Mouse (Mus musculus): ENCODE data around the gene Dap. TPM values are rescaled to one million over a fixed set of nuclear protein-coding genes. Genes with fewer than 3 reads are reported as not detected.

Dap gene
- polyA plus RNA-seq, 1 experiment from 2014 or later = 40.4 TPM

GRCm38 (mm10) chr15:31223596-31224134 is 449 bp upstream of the Dap start:
- DNase-seq (no peak), ATAC-seq (ENCODE audit: low read depth) (peak; percentile 12)
- Histone ChIP-seq H3K4me2 (peak overlapping the region; percentile 92), H3K4me1 (replicated peaks) (peaks cover 34% of the 10 kb centered on the region), H3K27me3 (no peaks in the 10 kb centered on the region), H3K9me3 (replicated peaks) (no peaks in the 10 kb centered on the region), H3K4me3 (replicated peaks) (peak overlapping the region; percentile 75), H3K36me3 (no peaks in the 10 kb centered on the region), H3K9ac (peak overlapping the region; percentile 64), H3K27ac (peak overlapping the region; percentile 64)
- WGBS (ENCODE audit: insufficient replicate concordance) = 44% methylated on average over 15 of the region's 15 CpGs

- Histone ChIP-seq H3K4me3 (replicated peaks) (peak overlapping the region; percentile 75), H3K4me1 (replicated peaks) (peaks cover 34% of the 10 kb centered on the region), H3K9me3 (replicated peaks) (no peaks in the 10 kb centered on the region), H3K4me2 (peak overlapping the region; percentile 92), H3K36me3 (no peaks in the 10 kb centered on the region), H3K9ac (peak overlapping the region; percentile 95), H3K27ac (peak overlapping the region; percentile 82), H3K27me3 (no peaks in the 10 kb centered on the region)
- DNase-seq = no peak
- 34% methylated on average over 13 of the region's 13 CpGs for WGBS (ENCODE audit: insufficient replicate concordance)
- ATAC-seq (ENCODE audit: low read depth) = no peak
Observed at GRCm38 (mm10) chr15:31224806-31225642, 910 bp downstream of the Dap start.

DNA sequence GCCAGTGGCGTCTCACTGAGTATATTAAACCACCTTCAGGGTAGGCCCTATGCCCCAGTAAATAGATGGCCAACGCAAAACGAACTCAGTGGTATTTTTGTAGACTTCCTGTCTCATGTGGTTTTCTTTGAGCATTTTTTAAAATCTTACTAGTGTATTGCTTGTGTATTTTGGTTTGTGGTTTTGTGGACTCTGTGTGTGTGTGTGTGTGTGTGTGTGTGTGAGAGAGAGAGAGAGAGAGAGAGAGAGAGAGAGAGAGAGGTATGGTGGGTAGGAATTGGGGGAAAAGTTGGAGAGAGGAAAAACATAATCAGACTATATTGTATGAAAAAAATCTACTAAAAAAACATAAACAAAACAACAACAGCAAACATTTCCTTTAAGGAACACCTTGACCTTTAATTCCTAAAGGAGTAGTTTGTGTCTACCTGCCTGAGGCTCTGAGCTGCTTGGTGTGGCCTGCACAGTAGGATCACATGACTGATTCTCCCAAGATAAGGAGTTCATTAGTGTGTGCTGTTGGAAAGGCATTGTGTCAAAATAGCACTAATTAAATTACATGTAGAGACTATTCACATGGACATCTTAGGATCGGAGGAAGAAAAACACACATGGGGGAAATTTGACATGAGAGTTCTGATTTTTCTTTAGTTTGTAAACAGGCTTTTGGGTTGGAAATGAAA is 1.7 kb downstream of the Dap start:
- no peaks in the 10 kb centered on the region for H3K9me3 ChIP-seq (replicated peaks)
- peak overlapping the region; percentile 75 for H3K4me3 ChIP-seq (replicated peaks)
- no peaks in the 10 kb centered on the region for H3K27me3 ChIP-seq
- peak overlapping the region; percentile 82; the same call in 1 of the 2 replicates for H3K27ac ChIP-seq
- H3K9ac ChIP-seq = peak overlapping the region; percentile 95; the same call in 1 of the 2 replicates
- peaks cover 34% of the 10 kb centered on the region for H3K4me1 ChIP-seq (replicated peaks)
- DNase-seq (no peak), ATAC-seq (ENCODE audit: low read depth) (no peak)
- H3K4me2 ChIP-seq = peak overlapping the region; percentile 92
- no peaks in the 10 kb centered on the region for H3K36me3 ChIP-seq
- WGBS (ENCODE audit: insufficient replicate concordance) = 61% methylated on average over 4 of the region's 4 CpGs

GRCm38 (mm10) chr15:31226464-31226863 is 2.4 kb downstream of the Dap start:
- no peak overlapping the region for H3K9ac ChIP-seq
- H3K36me3 ChIP-seq = no peaks in the 10 kb centered on the region
- H3K4me2 ChIP-seq = peak overlapping the region; percentile 92; the same call in 1 of the 2 replicates
- WGBS (ENCODE audit: insufficient replicate concordance) = 56% methylated on average over 6 of the region's 6 CpGs
- DNase-seq (no peak), ATAC-seq (ENCODE audit: low read depth) (no peak)
- H3K27me3 ChIP-seq = no peaks in the 10 kb centered on the region
- H3K4me1 ChIP-seq (replicated peaks) = peaks cover 34% of the 10 kb centered on the region
- H3K27ac ChIP-seq = no peak overlapping the region
- H3K4me3 ChIP-seq (replicated peaks) = 0 out of 2 replicates have a peak overlapping the region, but pooled peaks have one; percentile 1
- no peaks in the 10 kb centered on the region for H3K9me3 ChIP-seq (replicated peaks)

GRCm38 (mm10) chr15:31227793-31228192 is 3.7 kb downstream of the Dap start:
- Histone ChIP-seq H3K4me3 (replicated peaks) (no peak overlapping the region), H3K9me3 (replicated peaks) (no peaks in the 10 kb centered on the region), H3K4me2 (no peak overlapping the region), H3K9ac (no peak overlapping the region), H3K27ac (no peak overlapping the region), H3K4me1 (replicated peaks) (peaks cover 34% of the 10 kb centered on the region), H3K27me3 (no peaks in the 10 kb centered on the region), H3K36me3 (no peaks in the 10 kb centered on the region)
- ATAC-seq (ENCODE audit: low read depth) (no peak), DNase-seq (no peak)
- 82% methylated on average over 8 of the region's 8 CpGs for WGBS (ENCODE audit: insufficient replicate concordance)

GRCm38 (mm10) chr15:31233006-31233405 is 8.9 kb downstream of the Dap start:
- ATAC-seq (ENCODE audit: low read depth) = no peak
- no peak overlapping the region for H3K4me2 ChIP-seq
- H3K4me1 ChIP-seq (replicated peaks) = peaks cover 25% of the 10 kb centered on the region

DNA sequence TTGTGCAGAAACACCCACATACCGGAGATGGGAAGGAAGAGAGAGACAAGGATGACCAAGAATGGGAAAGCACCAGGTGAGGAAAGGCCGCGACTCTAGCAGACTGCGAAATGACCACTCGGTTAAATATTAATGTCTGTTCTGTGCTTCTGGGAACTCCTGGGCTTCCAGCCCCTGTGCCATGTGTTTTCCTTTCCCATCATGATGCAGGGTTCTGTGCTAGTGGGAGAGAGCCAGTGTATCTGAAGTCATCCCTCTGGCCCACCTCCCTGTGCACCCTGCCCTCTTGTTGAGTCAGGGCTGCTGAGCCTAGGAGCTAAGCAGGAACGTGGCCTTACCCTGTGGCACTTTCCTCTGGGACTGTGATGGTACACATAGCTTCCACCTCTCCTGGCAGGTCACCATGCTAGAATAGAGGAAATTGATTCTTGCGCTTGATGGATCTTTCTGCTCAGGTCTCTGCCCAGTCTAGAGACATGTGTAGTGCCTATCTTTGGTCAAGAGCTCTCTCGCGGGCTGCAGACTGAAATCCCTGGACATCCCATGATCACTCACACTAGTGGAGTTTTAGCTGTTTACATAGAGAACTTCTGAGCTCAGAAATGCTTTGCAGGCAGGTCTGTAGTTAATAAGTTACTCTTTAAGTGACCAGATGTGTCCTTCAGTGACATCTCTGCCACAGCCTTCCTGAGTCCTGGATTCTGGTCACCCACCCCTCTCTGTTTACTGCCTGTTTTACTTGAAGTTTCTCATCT is 11.9 kb downstream of the Dap start:
- DNase-seq = no peak
- H3K27ac ChIP-seq = peak overlapping the region; percentile 41
- no peak overlapping the region for H3K4me3 ChIP-seq (replicated peaks)
- H3K9me3 ChIP-seq (replicated peaks) = no peaks in the 10 kb centered on the region
- peaks cover 30% of the 10 kb centered on the region for H3K36me3 ChIP-seq
- H3K27me3 ChIP-seq = no peaks in the 10 kb centered on the region
- 76% methylated on average over 9 of the region's 9 CpGs for WGBS (ENCODE audit: insufficient replicate concordance)
- H3K4me2 ChIP-seq = 0 out of 2 replicates have a peak overlapping the region, but pooled peaks have one; percentile 11
- peak; percentile 59 for ATAC-seq (ENCODE audit: low read depth)
- no peak overlapping the region for H3K9ac ChIP-seq
- peaks cover 31% of the 10 kb centered on the region for H3K4me1 ChIP-seq (replicated peaks)

More at GRCm38 (mm10) chr15:31233006-31233405, 8.9 kb downstream of the Dap start:
- DNase-seq = no peak
- H3K27me3 ChIP-seq = no peaks in the 10 kb centered on the region
- H3K4me3 ChIP-seq (replicated peaks) = no peak overlapping the region
- H3K9ac ChIP-seq = no peak overlapping the region
- H3K36me3 ChIP-seq = peaks cover 16% of the 10 kb centered on the region; the same call in 1 of the 2 replicates
- no peak overlapping the region for H3K27ac ChIP-seq
- WGBS (ENCODE audit: insufficient replicate concordance) = 70% methylated on average over 1 of the region's 1 CpGs
- H3K9me3 ChIP-seq (replicated peaks) = no peaks in the 10 kb centered on the region

DNA sequence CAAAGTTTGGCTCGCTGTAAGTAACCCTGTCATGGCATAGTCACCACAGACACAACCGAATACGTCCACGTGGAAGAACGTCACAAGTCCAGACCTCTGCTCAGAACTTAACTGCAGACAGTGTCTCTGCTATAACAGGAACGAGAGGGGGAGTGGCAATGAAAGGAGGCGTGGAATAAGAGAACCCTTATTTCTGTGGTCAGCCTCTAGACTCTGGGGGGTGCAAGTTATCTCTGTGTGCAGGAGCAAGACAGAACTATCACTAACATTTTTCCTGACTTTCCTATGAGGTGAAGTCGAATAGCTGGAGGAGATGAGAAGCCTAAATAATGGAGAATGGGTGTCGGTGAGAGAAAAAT is 12.4 kb downstream of the Dap start:
- peaks cover 35% of the 10 kb centered on the region for H3K36me3 ChIP-seq
- H3K27ac ChIP-seq = no peak overlapping the region
- H3K9ac ChIP-seq = no peak overlapping the region
- H3K27me3 ChIP-seq = no peaks in the 10 kb centered on the region
- 59% methylated on average over 9 of the region's 9 CpGs for WGBS (ENCODE audit: insufficient replicate concordance)
- no peak overlapping the region for H3K4me3 ChIP-seq (replicated peaks)
- peak; percentile 19; the same call in 1 of the 2 replicates for ATAC-seq (ENCODE audit: low read depth)
- H3K9me3 ChIP-seq (replicated peaks) = no peaks in the 10 kb centered on the region
- no peak overlapping the region for H3K4me2 ChIP-seq
- no peak for DNase-seq
- H3K4me1 ChIP-seq (replicated peaks) = peaks cover 31% of the 10 kb centered on the region

DNA sequence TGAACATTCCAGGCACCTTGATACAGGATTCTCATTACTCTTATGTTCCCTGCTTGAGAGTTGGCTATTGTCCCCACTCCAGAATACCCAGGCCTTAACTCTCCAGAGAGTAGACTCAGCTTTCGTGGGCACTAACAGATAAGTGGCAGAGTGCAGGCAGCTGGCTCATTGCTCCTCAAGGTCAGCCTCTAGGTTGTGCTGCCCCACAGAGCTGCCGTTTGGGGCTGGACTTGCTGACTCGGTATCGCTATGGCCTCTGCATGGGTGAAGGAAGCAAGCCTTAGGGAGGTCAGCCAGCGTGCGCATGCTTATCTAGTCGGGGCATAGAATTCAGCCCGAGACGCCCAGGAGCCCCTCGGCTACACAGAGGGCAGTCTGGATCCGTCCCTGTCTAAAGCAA is 13.3 kb downstream of the Dap start:
- Histone ChIP-seq H3K9me3 (replicated peaks) (no peaks in the 10 kb centered on the region), H3K36me3 (peaks cover 43% of the 10 kb centered on the region), H3K27me3 (no peaks in the 10 kb centered on the region), H3K4me2 (no peak overlapping the region), H3K27ac (no peak overlapping the region), H3K4me3 (replicated peaks) (no peak overlapping the region), H3K4me1 (replicated peaks) (peaks cover 31% of the 10 kb centered on the region), H3K9ac (no peak overlapping the region)
- no peak for ATAC-seq (ENCODE audit: low read depth)
- DNase-seq = no peak
- WGBS (ENCODE audit: insufficient replicate concordance) = 56% methylated on average over 11 of the region's 11 CpGs

- Histone ChIP-seq H3K4me1 (replicated peaks) (peaks cover 32% of the 10 kb centered on the region), H3K4me3 (replicated peaks) (no peak overlapping the region), H3K4me2 (no peak overlapping the region), H3K9ac (no peak overlapping the region), H3K36me3 (peaks cover 43% of the 10 kb centered on the region), H3K27ac (no peak overlapping the region), H3K27me3 (no peaks in the 10 kb centered on the region), H3K9me3 (replicated peaks) (no peaks in the 10 kb centered on the region)
- WGBS (ENCODE audit: insufficient replicate concordance) = 51% methylated on average over 5 of the region's 5 CpGs
- ATAC-seq (ENCODE audit: low read depth) = no peak
- DNase-seq = no peak
Observed at GRCm38 (mm10) chr15:31237898-31238297, 13.8 kb downstream of the Dap start.

DNA sequence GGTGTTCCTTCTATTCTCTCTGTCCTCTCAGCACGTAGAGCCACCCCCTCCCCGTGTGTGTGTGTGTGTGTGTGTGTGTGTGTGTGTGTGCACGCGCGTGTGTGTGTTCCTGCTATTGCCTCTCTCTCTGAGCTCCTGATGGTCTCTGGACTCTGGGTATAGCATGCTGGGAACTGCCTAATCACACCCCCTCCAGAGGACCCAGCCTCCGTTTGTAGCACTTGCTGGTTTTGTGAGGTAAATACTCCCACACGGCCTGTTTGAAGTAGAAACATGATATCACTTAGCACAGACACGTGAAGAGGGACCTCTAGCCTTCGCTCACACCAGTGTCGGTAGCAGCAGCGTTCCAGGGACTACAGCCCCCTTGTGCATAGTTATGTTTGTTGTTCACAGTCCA is 14.5 kb downstream of the Dap start:
- no peak overlapping the region for H3K27ac ChIP-seq
- H3K4me1 ChIP-seq (replicated peaks) = peaks cover 39% of the 10 kb centered on the region
- peaks cover 36% of the 10 kb centered on the region for H3K36me3 ChIP-seq
- no peak overlapping the region for H3K9ac ChIP-seq
- H3K9me3 ChIP-seq (replicated peaks) = no peaks in the 10 kb centered on the region
- WGBS (ENCODE audit: insufficient replicate concordance) = 65% methylated on average over 11 of the region's 11 CpGs
- no peak for DNase-seq
- no peak overlapping the region for H3K4me3 ChIP-seq (replicated peaks)
- no peak; the same call in 1 of the 2 replicates for ATAC-seq (ENCODE audit: low read depth)
- H3K27me3 ChIP-seq = no peaks in the 10 kb centered on the region
- no peak overlapping the region for H3K4me2 ChIP-seq
